Mouse (Mus musculus): ENCODE data around the gene Ugt1a7c. TPM values are rescaled to one million over a fixed set of nuclear protein-coding genes. Genes with fewer than 3 reads are reported as not detected.

The Ugt1a7c gene
- total RNA-seq, 2 experiments from 2014 or later = 0.44 to 0.49 TPM

- intact Hi-C loops (cut with DNase I) = no loop called here
These were observed 137.1 kb downstream of the Ugt1a7c start for GRCm38 (mm10) chr1:88231803-88232499.

GRCm38 (mm10) chr1:88232664-88233380 is 138.0 kb downstream of the Ugt1a7c start:
- no peak for DNase-seq (ENCODE audit: low spot score in 2 of 2)
- intact Hi-C loops (cut with DNase I) = no loop called here

More at GRCm38 (mm10) chr1:88231803-88232499, 137.1 kb downstream of the Ugt1a7c start:
- DNase-seq (ENCODE audit: low spot score in 2 of 2) = no peak

- DNase-seq (ENCODE audit: low spot score in 2 of 2) = no peak
These were observed 138.8 kb downstream of the Ugt1a7c start for GRCm38 (mm10) chr1:88233421-88234247.

GRCm38 (mm10) chr1:88234248-88234610 is 139.4 kb downstream of the Ugt1a7c start:
- no peak for DNase-seq (ENCODE audit: low spot score in 2 of 2)
- intact Hi-C loops (cut with DNase I) = no loop called here

More at GRCm38 (mm10) chr1:88233421-88234247, 138.8 kb downstream of the Ugt1a7c start:
- intact Hi-C loops (cut with DNase I) = no loop called here

GRCm38 (mm10) chr1:88234646-88235045 is 139.8 kb downstream of the Ugt1a7c start:
- DNase-seq (ENCODE audit: low spot score in 2 of 2) = no peak
- intact Hi-C loops (cut with DNase I) = no loop called here

GRCm38 (mm10) chr1:88235046-88235893 is 140.4 kb downstream of the Ugt1a7c start:
- no peak for DNase-seq (ENCODE audit: low spot score in 2 of 2)
- intact Hi-C loops (cut with DNase I) = no loop called here

GRCm38 (mm10) chr1:88235894-88236415 is 141.1 kb downstream of the Ugt1a7c start:
- intact Hi-C loops (cut with DNase I) = no loop called here
- DNase-seq (ENCODE audit: low spot score in 2 of 2) = no peak

- intact Hi-C loops (cut with DNase I) = no loop called here
- no peak for DNase-seq (ENCODE audit: low spot score in 2 of 2)
These were observed 142.4 kb downstream of the Ugt1a7c start for GRCm38 (mm10) chr1:88237311-88237710.

GRCm38 (mm10) chr1:88238771-88239170 is 143.9 kb downstream of the Ugt1a7c start:
- DNase-seq (ENCODE audit: low spot score in 2 of 2) = no peak
- intact Hi-C loops (cut with DNase I) = no loop called here

GRCm38 (mm10) chr1:88240072-88240471 is 145.2 kb downstream of the Ugt1a7c start:
- DNase-seq (ENCODE audit: low spot score in 2 of 2) = no peak

GRCm38 (mm10) chr1:88240579-88240978 is 145.7 kb downstream of the Ugt1a7c start:
- intact Hi-C loops (cut with DNase I) = no loop called here
- DNase-seq (ENCODE audit: low spot score in 2 of 2) = no peak

More at GRCm38 (mm10) chr1:88240072-88240471, 145.2 kb downstream of the Ugt1a7c start:
- intact Hi-C loops (cut with DNase I) = no loop called here

- DNase-seq (ENCODE audit: low spot score in 2 of 2) = no peak
- intact Hi-C loops (cut with DNase I) = no loop called here
These were observed 149.0 kb downstream of the Ugt1a7c start for GRCm38 (mm10) chr1:88243861-88244260.

- intact Hi-C loops (cut with DNase I) = no loop called here
- DNase-seq (ENCODE audit: low spot score in 2 of 2) = no peak
These were observed 151.0 kb downstream of the Ugt1a7c start for GRCm38 (mm10) chr1:88245881-88246280.

GRCm38 (mm10) chr1:88246386-88246785 is 151.5 kb downstream of the Ugt1a7c start:
- intact Hi-C loops (cut with DNase I) = no loop called here
- DNase-seq (ENCODE audit: low spot score in 2 of 2) = no peak

- no peak for DNase-seq (ENCODE audit: low spot score in 2 of 2)
- intact Hi-C loops (cut with DNase I) = no loop called here
These were observed 152.8 kb downstream of the Ugt1a7c start for GRCm38 (mm10) chr1:88247660-88248059.

- intact Hi-C loops (cut with DNase I) = no loop called here
- no peak for DNase-seq (ENCODE audit: low spot score in 2 of 2)
These were observed 153.8 kb downstream of the Ugt1a7c start for GRCm38 (mm10) chr1:88248658-88249057.

- no peak for DNase-seq (ENCODE audit: low spot score in 2 of 2)
- intact Hi-C loops (cut with DNase I) = no loop called here
These were observed 154.7 kb downstream of the Ugt1a7c start for GRCm38 (mm10) chr1:88249596-88249995.

GRCm38 (mm10) chr1:88250023-88250422 is 155.2 kb downstream of the Ugt1a7c start:
- DNase-seq (ENCODE audit: low spot score in 2 of 2) = no peak
- intact Hi-C loops (cut with DNase I) = no loop called here

- no peak for DNase-seq (ENCODE audit: low spot score in 2 of 2)
- intact Hi-C loops (cut with DNase I) = no loop called here
These were observed 158.2 kb downstream of the Ugt1a7c start for GRCm38 (mm10) chr1:88253106-88253505.

All from left cerebral cortex, postnatal 14 days (tissue).